15 mouse cellular contexts compared by ENCODE assay signal in the genomic region with DNA sequence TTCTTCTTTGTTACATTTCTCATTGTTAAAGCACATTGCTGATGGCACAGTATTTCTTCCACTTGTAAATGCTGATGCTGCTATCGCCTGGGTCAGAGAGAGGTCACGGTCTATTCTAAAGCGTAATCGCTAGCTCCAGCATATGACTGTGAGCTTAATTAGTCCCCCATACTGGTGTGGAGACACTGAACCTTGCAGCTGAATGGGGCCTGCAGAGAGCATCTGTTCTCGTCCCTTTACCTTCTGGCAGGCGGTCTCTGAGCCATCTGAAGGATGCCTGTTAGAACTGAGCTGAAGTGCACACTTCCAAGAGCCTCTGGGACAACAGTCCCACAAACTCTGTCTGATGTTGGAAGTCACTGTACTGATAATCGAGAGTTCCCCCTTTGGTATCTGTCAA. TPM values are rescaled to one million over a fixed set of nuclear protein-coding genes. Genes with fewer than 3 reads are reported as not detected.
DNase-seq lines count a peak whose midpoint lies in the region; ATAC-seq and TF ChIP-seq lines count a peak whose summit lies in the region.
"Had no signal": no experiment of that assay in that cellular context is flagged by ENCODE, and none has a peak within 500 bp of the region (broad histone marks: within the 10 kb centered on the region; RNA-seq: fewer than 3 reads in every experiment).

No protein-coding gene starts in this region.

- TF ChIP-seq CTCF in cerebellum, adult 2 months (IDR thresholded peaks at IDR 0.05; ENCODE audit: borderline replicate concordance, insufficient read depth, low read depth, low read length): no peak

- H3K4me2 ChIP-seq in embryonic facial prominence, embryonic 14.5 days (ENCODE audit: low read depth, low read length): no peak overlapping the region
- H3K4me2 ChIP-seq in forebrain, embryonic 13.5 days: no peak overlapping the region
- H3K4me2 ChIP-seq in hindbrain, embryonic 16.5 days (ENCODE audit: low read length): no peak overlapping the region
- H3K4me2 ChIP-seq: heart, embryonic 12.5 days; kidney, embryonic 15.5 days; limb, embryonic 12.5 days had no signal

- H3K27me3 ChIP-seq in embryonic facial prominence, embryonic 14.5 days (replicated peaks; ENCODE audit: control insufficient read depth, insufficient read depth, low read length): no peaks in the 10 kb centered on the region
- peaks cover 18% of the 10 kb centered on the region for H3K27me3 ChIP-seq in embryonic facial prominence, embryonic 10.5 days (replicated peaks; ENCODE audit: low read depth, poor library complexity, severe bottlenecking)
- no peaks in the 10 kb centered on the region for H3K27me3 ChIP-seq in cerebellum, adult 2 months (ENCODE audit: control insufficient read depth, insufficient read depth, low read length)
- peaks cover 3% of the 10 kb centered on the region; the same call in 1 of the 2 replicates for H3K27me3 ChIP-seq in forebrain, embryonic 13.5 days
- H3K27me3 ChIP-seq in hindbrain, embryonic 16.5 days (replicated peaks; ENCODE audit: control insufficient read depth, insufficient read depth, low read length): no peaks in the 10 kb centered on the region
- H3K27me3 ChIP-seq: heart, embryonic 12.5 days; kidney, embryonic 15.5 days; limb, embryonic 12.5 days had no signal

- no peak for ATAC-seq in embryonic facial prominence, embryonic 14.5 days (ENCODE audit: low read depth)
- peak; percentile 78 for ATAC-seq in forebrain, embryonic 13.5 days
- 0 out of 2 replicates have a peak, but pooled peaks have one; percentile 30 for ATAC-seq in hindbrain, embryonic 16.5 days
- no peak for ATAC-seq in granulocyte monocyte progenitor cell, adult 5-6 weeks (replicated peaks; ENCODE audit: poor library complexity, severe bottlenecking)

- no peaks in the 10 kb centered on the region for H3K36me3 ChIP-seq in embryonic facial prominence, embryonic 14.5 days (ENCODE audit: control insufficient read depth, insufficient read depth, low read length)
- H3K36me3 ChIP-seq in embryonic facial prominence, embryonic 10.5 days (replicated peaks): no peaks in the 10 kb centered on the region
- no peaks in the 10 kb centered on the region for H3K36me3 ChIP-seq in forebrain, embryonic 13.5 days (ENCODE audit: poor library complexity, severe bottlenecking)
- no peaks in the 10 kb centered on the region for H3K36me3 ChIP-seq in hindbrain, embryonic 16.5 days (ENCODE audit: control insufficient read depth, insufficient read depth, low read length)
- H3K36me3 ChIP-seq: heart, embryonic 12.5 days; kidney, embryonic 15.5 days; limb, embryonic 12.5 days had no signal

- DNase-seq in embryonic facial prominence, embryonic 14.5 days (ENCODE audit: low spot score): peak; percentile 6
- no peak for DNase-seq in embryonic facial prominence, embryonic 10.5 days (ENCODE audit: low spot score)
- peak; percentile 60 to 73 for DNase-seq in cerebellum, adult 2 months
- no peak for DNase-seq in right cerebral cortex, postnatal 36 days (ENCODE audit: low spot score in 2 of 2)
- DNase-seq in heart, postnatal 4 days: no peak
- DNase-seq: adrenal gland, postnatal 10 days; layer of hippocampus, adult 9-11 months; lung, adult 2 months had no signal

- H3K9ac ChIP-seq in embryonic facial prominence, embryonic 14.5 days (ENCODE audit: low read depth, low read length): no peak overlapping the region
- H3K9ac ChIP-seq in forebrain, embryonic 13.5 days: no peak overlapping the region
- H3K9ac ChIP-seq in hindbrain, embryonic 16.5 days (ENCODE audit: low read depth, low read length): no peak overlapping the region
- H3K9ac ChIP-seq: heart, embryonic 12.5 days; kidney, embryonic 15.5 days; limb, embryonic 12.5 days had no signal

- no peaks in the 10 kb centered on the region for H3K4me1 ChIP-seq in embryonic facial prominence, embryonic 14.5 days (ENCODE audit: control insufficient read depth, insufficient read depth, low read length)
- peaks cover 10% of the 10 kb centered on the region; the same call in 1 of the 2 replicates for H3K4me1 ChIP-seq in embryonic facial prominence, embryonic 10.5 days
- H3K4me1 ChIP-seq in cerebellum, adult 2 months (ENCODE audit: control insufficient read depth, insufficient read depth, low read length): peaks cover 8% of the 10 kb centered on the region; the same call in 1 of the 2 replicates
- peaks cover 8% of the 10 kb centered on the region for H3K4me1 ChIP-seq in forebrain, embryonic 13.5 days
- H3K4me1 ChIP-seq in hindbrain, embryonic 16.5 days (ENCODE audit: control insufficient read depth, insufficient read depth, low read depth, low read length): peaks cover 2% of the 10 kb centered on the region; the same call in 1 of the 2 replicates
- H3K4me1 ChIP-seq: kidney, embryonic 15.5 days; limb, embryonic 12.5 days had no signal

- no peak for TF ChIP-seq POLR2A in cerebellum, adult 2 months (IDR thresholded peaks at IDR 0.05; ENCODE audit: borderline replicate concordance, insufficient read depth, low read length)

- H3K27ac ChIP-seq in embryonic facial prominence, embryonic 14.5 days (replicated peaks; ENCODE audit: low read depth, low read length): no peak overlapping the region
- no peak overlapping the region for H3K27ac ChIP-seq in embryonic facial prominence, embryonic 10.5 days (replicated peaks)
- no peak overlapping the region for H3K27ac ChIP-seq in cerebellum, adult 2 months (ENCODE audit: insufficient read depth, low read length)
- H3K27ac ChIP-seq in forebrain, embryonic 13.5 days: no peak overlapping the region; the same call in 1 of the 2 replicates
- no peak overlapping the region for H3K27ac ChIP-seq in hindbrain, embryonic 16.5 days (ENCODE audit: low read depth, low read length)
- H3K27ac ChIP-seq: kidney, embryonic 15.5 days; limb, embryonic 12.5 days had no signal

- H3K4me3 ChIP-seq in embryonic facial prominence, embryonic 14.5 days (ENCODE audit: low read depth, low read length): no peak overlapping the region
- H3K4me3 ChIP-seq in embryonic facial prominence, embryonic 10.5 days: no peak overlapping the region
- no peak overlapping the region for H3K4me3 ChIP-seq in cerebellum, adult 2 months (replicated peaks; ENCODE audit: insufficient read depth, low read depth, low read length)
- H3K4me3 ChIP-seq in forebrain, embryonic 13.5 days: no peak overlapping the region
- H3K4me3 ChIP-seq in hindbrain, embryonic 16.5 days (ENCODE audit: low read length): no peak overlapping the region
- H3K4me3 ChIP-seq: erythroblast, embryonic 14.5 days; heart, embryonic 12.5 days; kidney, embryonic 15.5 days; limb, embryonic 12.5 days had no signal

- 69% methylated on average over 7 of the region's 7 CpGs for WGBS in embryonic facial prominence, embryonic 14.5 days
- 67% methylated on average over 7 of the region's 7 CpGs for WGBS in embryonic facial prominence, embryonic 10.5 days
- WGBS in cerebellum, adult 2 months: 15% methylated on average over 7 of the region's 7 CpGs
- WGBS in forebrain, embryonic 13.5 days: 29% methylated on average over 7 of the region's 7 CpGs
- WGBS in hindbrain, embryonic 16.5 days: 25% methylated on average over 7 of the region's 7 CpGs

- H3K9me3 ChIP-seq in embryonic facial prominence, embryonic 14.5 days (ENCODE audit: control insufficient read depth, low read length): no peaks in the 10 kb centered on the region
- H3K9me3 ChIP-seq in embryonic facial prominence, embryonic 10.5 days: no peaks in the 10 kb centered on the region
- no peaks in the 10 kb centered on the region for H3K9me3 ChIP-seq in forebrain, embryonic 13.5 days (replicated peaks)
- no peaks in the 10 kb centered on the region for H3K9me3 ChIP-seq in hindbrain, embryonic 16.5 days (ENCODE audit: control insufficient read depth, low read length)
- H3K9me3 ChIP-seq: heart, embryonic 12.5 days; kidney, embryonic 15.5 days; limb, embryonic 12.5 days had no signal

RNA-seq across cellular contexts. Expression of gene Cdc42bpa, which starts 8.7 kb away (rescaled TPM):
- 16.3 and 17.0 TPM in 2 replicates for polyA plus RNA-seq in embryonic facial prominence, embryonic 14.5 days (2014; fragmentation: Nextera tagmentation; extraction: Ambion mirVana)
- polyA plus RNA-seq in embryonic facial prominence, embryonic 10.5 days (2016; fragmentation: Nextera tagmentation; extraction: Ambion mirVana): 11.5 and 12.9 TPM in 2 replicates
- polyA plus RNA-seq in cerebellum, adult 2 months (2012; rRNA removed): 145 and 155 TPM in 2 replicates
- polyA plus RNA-seq in forebrain, embryonic 13.5 days (2015; fragmentation: Nextera tagmentation; extraction: Ambion mirVana): 22.0 and 23.9 TPM in 2 replicates
- polyA plus RNA-seq in hindbrain, embryonic 16.5 days (2015; fragmentation: Nextera tagmentation; extraction: Ambion mirVana): 24.8 and 34.5 TPM in 2 replicates
- total RNA-seq in granulocyte monocyte progenitor cell, adult 5-6 weeks (2014; fragmentation: Nextera tagmentation): 6.7 and 9.3 TPM in 2 replicates
- total RNA-seq in granulocyte monocyte progenitor cell, adult 5-6 weeks (2017): 3.7 and 5.5 TPM in 2 replicates
- total RNA-seq in heart, postnatal 4 days (2021): 10 to 100 TPM; 67.1 to 70.3 TPM

Comparison
In these comparisons a context has a peak if more than half of its experiments do, and no peak if none do; other contexts are left out.
1. DNase-seq: peak in embryonic facial prominence, embryonic 14.5 days (single experiment) and cerebellum, adult 2 months (2 of 2); none in embryonic facial prominence, embryonic 10.5 days (single experiment), right cerebral cortex, postnatal 36 days (0 of 2) and heart, postnatal 4 days (single experiment).
2. ATAC-seq: peak in forebrain, embryonic 13.5 days (single experiment) and hindbrain, embryonic 16.5 days (single experiment); none in embryonic facial prominence, embryonic 14.5 days (single experiment) and granulocyte monocyte progenitor cell, adult 5-6 weeks (single experiment).